Mouse (Mus musculus) embryonic fibroblast, embryonic 13.5 days (primary cell): ENCODE results near the gene Yipf1.

Source experiments
- CTCF ChIP-seq: IDR thresholded peaks from 2 replicates; pipeline ENCODE4 v1.5.1; 2011; ENCODE audit warnings: mild to moderate bottlenecking, control low read depth, low read length, moderate library complexity, borderline replicate concordance; ENCODE audit not compliant: insufficient read depth
- POLR2A ChIP-seq: IDR thresholded peaks from 2 replicates; pipeline ENCODE4 v1.6.1; 2011; ENCODE audit warnings: low read depth, mild to moderate bottlenecking, control low read depth, low read length, moderate library complexity

GRCm38 (mm10) chr4:107303531-107303930 lies 10.6 kb upstream of the Yipf1 start:
- TF ChIP-seq CTCF: no peak
- TF ChIP-seq POLR2A: no peak
